Mouse (Mus musculus) adrenal gland, adult (tissue): ENCODE measurements at regions not wholly inside any gene's neighbourhood (a gene's known extent, or its start where the extent isn't known, plus 50 kb on each side); places are given as distances from the start of the nearest gene placed in this dataset.

Experiments
- DNase-seq, 2 experiments: peaks; one replicate each; pipeline ENCODE4 v3.0.0; 2022 to 2023; ENCODE audit warnings: low spot score in 1 of 2; ENCODE audit not compliant: inconsistent age in 2 of 2

GRCm38 (mm10) chr7:136742171-136742570 lies 152.2 kb upstream of the Mgmt start:
- DNase-seq, result no peak

GRCm38 (mm10) chr7:136745412-136745811 lies 149.0 kb upstream of the Mgmt start:
- DNase-seq, result no peak

DNA sequence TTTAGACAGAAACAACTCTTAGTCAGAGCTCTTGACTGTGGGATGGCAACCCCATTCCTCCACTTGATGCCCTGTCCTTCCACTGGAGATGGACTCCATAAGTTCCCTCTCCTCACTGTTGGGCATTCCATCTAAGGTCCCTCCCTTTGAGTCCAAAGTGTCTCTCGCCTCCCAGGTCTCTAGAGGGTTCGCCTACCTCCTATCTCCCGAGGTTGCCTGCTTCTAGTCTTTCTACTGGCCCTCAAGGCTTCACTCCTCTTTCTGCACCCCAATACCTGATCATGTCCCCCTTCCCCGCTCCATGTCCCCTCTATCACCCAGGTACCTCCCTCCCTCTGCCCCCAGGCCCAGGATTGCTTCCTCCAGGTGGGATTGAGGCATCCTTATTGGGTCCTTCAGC lies 142.9 kb upstream of the Mgmt start:
- DNase-seq, result no peak

- no peak for DNase-seq
Measured at GRCm38 (mm10) chr7:136754821-136755220, 139.6 kb upstream of the Mgmt start.

GRCm38 (mm10) chr7:136765026-136765425 lies 129.4 kb upstream of the Mgmt start:
- DNase-seq, result no peak

GRCm38 (mm10) chr7:136767231-136767630 lies 127.2 kb upstream of the Mgmt start:
- no peak for DNase-seq

DNA sequence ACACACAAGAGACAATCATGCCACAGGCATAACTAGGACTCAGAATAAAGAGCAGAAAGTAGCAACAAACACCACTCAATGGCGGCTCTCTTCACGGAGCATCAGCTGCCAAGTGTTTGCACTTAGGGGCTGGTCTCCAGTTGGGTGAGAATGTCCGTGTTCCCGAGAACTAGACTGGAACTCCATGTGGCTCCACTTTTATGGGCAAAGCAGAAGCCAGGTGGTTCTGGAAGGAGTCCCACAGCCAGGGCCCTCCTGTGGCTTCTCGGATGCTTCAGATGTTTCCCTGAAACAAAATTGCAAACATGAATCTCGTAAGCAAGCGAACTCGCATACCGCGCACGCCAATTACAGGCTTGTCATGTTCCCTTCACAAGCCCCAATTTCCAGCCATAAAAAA lies 113.7 kb upstream of the Mgmt start:
- no peak for DNase-seq

GRCm38 (mm10) chr7:136791162-136791561 lies 103.3 kb upstream of the Mgmt start:
- DNase-seq, result no peak

- DNase-seq, result no peak
Measured at GRCm38 (mm10) chr7:136792131-136792530, 102.3 kb upstream of the Mgmt start.

- no peak for DNase-seq
Measured at GRCm38 (mm10) chr7:136796415-136796814, 98.0 kb upstream of the Mgmt start.

- peak in 1 of 2 experiments; percentile 21 for DNase-seq
Measured at GRCm38 (mm10) chr7:136797780-136798435, 96.5 kb upstream of the Mgmt start.

DNA sequence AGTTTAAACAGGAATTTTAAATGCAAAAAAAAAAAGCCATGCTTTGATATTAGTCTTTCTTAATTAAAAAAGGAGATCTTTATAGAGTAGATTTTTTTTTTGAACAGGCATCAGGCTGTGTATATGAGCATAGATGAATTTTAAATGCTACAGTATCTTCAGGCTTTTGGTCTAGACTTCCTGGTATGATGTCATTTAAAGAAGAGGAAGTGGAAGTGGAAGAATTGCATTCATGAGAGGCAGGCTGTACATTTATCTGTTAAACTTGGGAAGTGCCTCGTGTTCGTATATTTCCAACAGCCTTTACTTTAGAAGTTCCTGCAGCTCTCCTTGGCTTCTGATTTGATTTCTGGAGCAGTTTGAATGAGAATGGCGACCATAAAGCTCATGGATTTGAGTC lies 95.8 kb upstream of the Mgmt start:
- DNase-seq, result no peak

DNA sequence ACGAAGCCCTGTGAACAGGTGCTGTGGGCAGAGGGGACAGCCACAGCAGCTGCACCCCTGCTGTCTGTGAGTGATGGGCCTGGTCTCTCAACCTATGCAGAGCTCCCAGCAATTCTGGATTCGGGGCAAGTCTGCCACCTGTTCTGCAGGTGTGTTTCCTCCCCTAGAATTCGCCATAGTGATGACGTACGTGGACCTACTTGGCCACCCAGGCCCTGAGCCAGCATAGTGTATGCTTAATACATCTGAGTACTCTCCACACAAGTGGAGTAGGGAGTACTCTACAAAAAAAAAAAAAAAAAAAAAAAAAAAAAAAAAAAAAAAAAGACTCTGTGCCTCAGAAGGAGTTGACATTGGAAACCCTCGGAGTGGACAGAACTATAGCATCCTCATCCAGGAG lies 87.3 kb upstream of the Mgmt start:
- DNase-seq, result no peak

DNA sequence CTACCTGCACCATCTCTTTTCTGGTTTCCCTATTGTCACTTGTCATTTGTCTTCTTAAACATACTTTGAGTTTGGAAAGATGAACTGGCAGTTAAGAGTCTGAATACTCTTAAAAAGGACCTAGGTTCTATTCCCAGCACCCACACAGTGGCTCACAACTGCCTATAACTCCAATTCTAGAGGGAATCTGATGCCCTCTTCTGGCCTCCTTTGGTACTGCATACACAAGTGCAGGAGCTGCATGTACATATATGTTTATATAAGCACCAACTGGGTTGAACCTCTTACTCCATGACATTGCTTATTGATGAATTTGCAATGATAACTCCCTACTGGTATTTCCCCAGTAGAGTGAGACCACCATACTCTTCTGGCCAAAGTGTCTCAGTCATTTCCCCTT lies 86.4 kb upstream of the Mgmt start:
- no peak for DNase-seq

- DNase-seq, result no peak
Measured at GRCm38 (mm10) chr7:136809576-136809975, 84.8 kb upstream of the Mgmt start.

- no peak for DNase-seq
Measured at GRCm38 (mm10) chr7:136813691-136814325, 80.6 kb upstream of the Mgmt start.

DNA sequence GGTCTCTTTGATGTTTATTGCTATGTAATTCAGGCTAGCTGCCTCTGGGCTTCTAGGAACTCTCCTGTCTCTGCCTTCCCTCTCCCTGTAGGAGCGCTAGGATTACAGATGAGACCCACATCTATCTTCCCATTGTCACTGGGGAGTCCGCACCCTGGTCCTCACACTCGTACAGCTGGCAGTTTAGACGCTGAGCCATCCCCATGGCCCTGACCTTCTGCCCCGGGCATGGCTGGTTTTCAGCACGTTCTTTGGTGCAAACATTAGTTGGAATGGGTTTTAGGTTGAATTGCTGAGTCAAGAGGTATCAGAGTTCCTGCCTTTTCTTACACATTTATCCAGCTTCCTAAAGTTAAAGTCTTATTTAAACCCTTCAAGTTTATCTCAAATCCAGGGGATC lies 79.7 kb upstream of the Mgmt start:
- DNase-seq, result peak in 1 of 2 experiments; percentile 30

DNA sequence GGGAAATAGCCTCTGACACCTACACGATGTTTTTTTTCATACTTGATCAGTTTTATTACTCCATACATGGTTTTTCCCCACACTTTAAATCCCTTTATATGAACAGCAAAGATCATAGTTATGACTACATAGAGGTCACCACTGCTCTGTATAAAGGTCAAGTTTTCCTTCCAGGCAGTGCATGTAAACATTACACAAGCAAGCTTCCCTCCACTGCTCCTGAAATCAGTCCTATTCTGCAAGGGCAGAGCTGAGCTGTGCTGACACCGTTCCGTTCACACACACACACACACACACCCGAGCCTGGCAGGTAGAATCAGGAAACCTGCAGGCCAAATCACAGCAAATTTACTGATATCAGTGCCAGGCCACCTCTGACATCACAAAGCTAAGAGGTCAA lies 74.1 kb upstream of the Mgmt start:
- DNase-seq, result no peak

GRCm38 (mm10) chr7:136825647-136826046 lies 68.8 kb upstream of the Mgmt start:
- DNase-seq, result no peak

DNA sequence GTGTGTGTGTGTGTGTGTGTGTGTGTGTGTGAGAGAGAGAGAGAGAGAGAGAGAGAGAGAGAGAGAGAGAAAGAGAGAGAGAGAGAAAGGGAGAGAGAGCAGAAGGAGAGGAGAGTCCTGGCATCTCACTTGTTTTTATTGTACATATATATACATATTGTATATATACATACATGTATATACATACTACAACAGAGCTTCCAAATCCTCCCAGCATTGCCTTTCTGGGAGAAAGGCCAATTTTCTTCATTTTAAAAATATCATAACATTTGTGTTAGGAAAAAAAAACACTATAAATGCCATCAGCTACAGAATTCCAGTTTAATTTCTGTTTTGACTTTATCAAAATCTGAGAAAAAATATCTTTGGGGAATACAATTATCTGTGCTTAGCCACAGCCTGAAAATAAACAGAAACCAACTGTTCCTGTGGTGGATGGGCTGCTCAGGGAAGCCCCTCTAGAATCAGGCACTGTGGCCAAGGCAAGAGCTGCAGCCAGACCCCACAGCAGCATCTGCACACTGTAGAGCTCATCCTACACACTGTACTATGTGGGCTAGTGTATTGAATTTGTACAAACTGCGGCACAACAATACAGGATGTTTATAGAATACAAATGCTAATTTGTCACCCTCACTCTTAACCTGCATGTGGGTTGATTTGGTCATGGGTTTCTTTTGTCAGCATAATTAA lies 64.6 kb upstream of the Mgmt start:
- DNase-seq, result no peak

- DNase-seq, result no peak
Measured at GRCm38 (mm10) chr7:136832419-136832818, 62.0 kb upstream of the Mgmt start.

DNA sequence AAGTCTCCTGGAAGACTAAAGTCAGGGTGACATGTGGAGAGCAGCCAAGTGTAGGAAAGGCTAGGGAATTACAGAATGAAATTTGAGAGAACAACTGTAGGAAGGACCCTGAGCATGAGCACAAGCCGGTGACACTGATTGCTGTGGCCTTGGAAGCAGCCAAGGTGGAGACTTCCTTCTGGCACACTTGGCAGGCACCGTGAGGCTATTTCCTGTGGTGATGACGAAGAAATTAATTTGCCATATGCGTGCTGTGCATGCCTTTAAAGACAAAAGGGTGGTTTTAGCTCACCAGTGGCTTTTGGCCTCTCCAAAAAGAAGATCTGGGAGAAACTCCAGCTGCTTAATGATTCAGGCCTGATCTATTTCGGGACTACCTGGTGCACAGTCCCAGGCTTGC lies 55.4 kb upstream of the Mgmt start:
- peak in 1 of 2 experiments; percentile 29 for DNase-seq
